Mouse (Mus musculus) heart, postnatal 0 days (tissue): ENCODE measurements around the gene Triml2. TPM values are rescaled to one million over a fixed set of nuclear protein-coding genes. Genes with fewer than 3 reads are reported as not detected.

ENCODE experiments used
- ATAC-seq: fragments of 200-750 bp; cut with Nextera tagmentation; 2 replicates; pipeline ENCODE4 v1.8.0; 2017; ENCODE audit warnings: low read depth, moderate number of reproducible peaks, moderate library complexity; ENCODE audit not compliant: insufficient read depth
- DNase-seq: peaks from one replicate; pipeline ENCODE4 v3.0.0-alpha.2; 2016; ENCODE audit warnings: low spot score
- H3K27ac ChIP-seq: fragments of 300-500 bp; sonication (generic); 2 replicates; pipeline ENCODE4 v1.5.1; 2014; ENCODE audit warnings: low read depth, mild to moderate bottlenecking
- H3K27me3 ChIP-seq: fragments of 300-500 bp; sonication (generic); 2 replicates; pipeline ENCODE4 v1.6.1; 2014; ENCODE audit warnings: low read length, mixed read lengths; ENCODE audit not compliant: control insufficient read depth, insufficient read depth
- H3K36me3 ChIP-seq: fragments of 300-500 bp; sonication (generic); replicated peaks from 2 replicates; pipeline ENCODE4 v1.6.1; 2014; ENCODE audit warnings: low read length, mixed read lengths; ENCODE audit not compliant: control insufficient read depth, insufficient read depth
- H3K4me1 ChIP-seq: fragments of 300-500 bp; sonication (generic); 2 replicates; pipeline ENCODE4 v1.6.1; 2014; ENCODE audit warnings: antibody characterized with exemption; ENCODE audit not compliant: control insufficient read depth, insufficient read depth
- H3K4me2 ChIP-seq: fragments of 300-500 bp; sonication (generic); 2 replicates; pipeline ENCODE4 v1.6.1; 2014; ENCODE audit warnings: low read depth, mild to moderate bottlenecking, low read length, moderate library complexity
- H3K4me3 ChIP-seq: fragments of 300-500 bp; sonication (generic); 2 replicates; pipeline ENCODE4 v1.5.1; 2014; ENCODE audit warnings: low read depth, low read length
- H3K9ac ChIP-seq: fragments of 300-500 bp; sonication (generic); replicated peaks from 2 replicates; pipeline ENCODE4 v1.6.1; 2014; ENCODE audit warnings: low read depth, low read length, mixed read lengths
- H3K9me3 ChIP-seq: fragments of 300-500 bp; sonication (generic); replicated peaks from 2 replicates; pipeline ENCODE4 v1.6.1; 2016; ENCODE audit warnings: low read length; ENCODE audit not compliant: control insufficient read depth
- CTCF ChIP-seq: IDR thresholded peaks from 2 replicates; pipeline ENCODE4 v1.5.1; 2016; ENCODE audit warnings: antibody characterized with exemption, control low read depth, low read depth
- EP300 ChIP-seq: IDR thresholded peaks from 2 replicates; pipeline ENCODE4 v1.6.1; 2016; ENCODE audit warnings: antibody characterized with exemption, low read depth
- WGBS: fragments of 180-500 bp; shearing (Covaris S2); extraction: QIAGEN DNeasy Blood & Tissue Kit; methylation state at CpG from one replicate; pipeline ENCODE4 v1.1.7; 2014; 5-methylcytosine and 5-hydroxymethylcytosine counted together
- polyA plus RNA-seq: library from polyadenylated mRNA; unstranded; fragments of >200 nt; fragmentation: Nextera tagmentation; extraction: Ambion mirVana; gene quantifications from 2 replicates; pipeline ENCODE4 v1.2.1, GENCODE M21; 2015
- total RNA-seq: library from RNA; depleted of rRNA; stranded (reverse); fragments of >200 nt; gene quantifications from 2 replicates; pipeline ENCODE4 v1.2.3, GENCODE M21; 2014; ENCODE audit warnings: low replicate concordance; rRNA removed

Triml2 gene
- total RNA-seq = not detected in 2 replicates
- not detected in 2 replicates for polyA plus RNA-seq

GRCm38 (mm10) chr8:43180054-43180690 is at the start of gene Triml2:
Gene Triml2 (plus strand): TSS chr8:43180541.
- H3K4me3 ChIP-seq = no peak within 1 kb of the TSS
- H3K9me3 ChIP-seq = no peaks in the 10 kb centered on the region
- no peak within 1 kb of the TSS for H3K4me2 ChIP-seq
- no peaks in the 10 kb centered on the region for H3K4me1 ChIP-seq
- TF ChIP-seq CTCF (no peak), EP300 (no peak)
- H3K27ac ChIP-seq = no peak within 1 kb of the TSS
- no peak for ATAC-seq
- no peaks in the 10 kb centered on the region for H3K27me3 ChIP-seq
- 85% methylated on average over 13 of the region's 13 CpGs for WGBS
- DNase-seq = no peak
- H3K36me3 ChIP-seq = no peaks in the 10 kb centered on the region
- no peak within 1 kb of the TSS for H3K9ac ChIP-seq

GRCm38 (mm10) chr8:43141386-43141785 is 39.0 kb upstream of the Triml2 start, which contains the start of gene Triml1:
Gene Triml1 (minus strand): TSS chr8:43141486.
- WGBS = 65% methylated on average over 2 of the region's 2 CpGs
- Histone ChIP-seq H3K4me3 (no peak within 1 kb of the TSS), H3K27ac (no peak within 1 kb of the TSS), H3K4me1 (no peaks in the 10 kb centered on the region), H3K9me3 (no peaks in the 10 kb centered on the region), H3K9ac (no peak within 1 kb of the TSS), H3K36me3 (no peaks in the 10 kb centered on the region), H3K27me3 (no peaks in the 10 kb centered on the region), H3K4me2 (no peak within 1 kb of the TSS)
- ATAC-seq (no peak), DNase-seq (no peak)
- TF ChIP-seq EP300 (no peak), CTCF (no peak)

GRCm38 (mm10) chr8:43149307-43149706 is 31.0 kb upstream of the Triml2 start:
- Histone ChIP-seq H3K4me1 (no peaks in the 10 kb centered on the region), H3K4me3 (no peak overlapping the region), H3K9ac (no peak overlapping the region), H3K36me3 (no peaks in the 10 kb centered on the region), H3K4me2 (no peak overlapping the region), H3K9me3 (no peaks in the 10 kb centered on the region), H3K27me3 (no peaks in the 10 kb centered on the region), H3K27ac (no peak overlapping the region)
- TF ChIP-seq EP300 = no peak
- TF ChIP-seq CTCF = no peak
- WGBS = 83% methylated on average over 9 of the region's 9 CpGs
- DNase-seq (no peak), ATAC-seq (no peak)

- H3K4me3 ChIP-seq = no peak overlapping the region
- no peak for ATAC-seq
- DNase-seq = no peak
- no peak overlapping the region for H3K4me2 ChIP-seq
- H3K36me3 ChIP-seq = no peaks in the 10 kb centered on the region
- H3K27me3 ChIP-seq = no peaks in the 10 kb centered on the region
- no peak overlapping the region for H3K27ac ChIP-seq
- H3K9me3 ChIP-seq = no peaks in the 10 kb centered on the region
- H3K4me1 ChIP-seq = no peaks in the 10 kb centered on the region
- 62% methylated on average over 11 of the region's 11 CpGs for WGBS
- TF ChIP-seq CTCF = no peak
- no peak overlapping the region for H3K9ac ChIP-seq
Observed at GRCm38 (mm10) chr8:43163255-43163654, 17.1 kb upstream of the Triml2 start.

- Histone ChIP-seq H3K36me3 (no peaks in the 10 kb centered on the region), H3K4me2 (no peak overlapping the region), H3K27me3 (no peaks in the 10 kb centered on the region), H3K27ac (no peak overlapping the region), H3K9ac (no peak overlapping the region), H3K9me3 (no peaks in the 10 kb centered on the region), H3K4me1 (no peaks in the 10 kb centered on the region), H3K4me3 (no peak overlapping the region)
- DNase-seq = no peak
- TF ChIP-seq EP300 = no peak
- no peak for TF ChIP-seq CTCF
- ATAC-seq = no peak
- WGBS = 67% methylated on average over 3 of the region's 3 CpGs
Observed at GRCm38 (mm10) chr8:43164453-43164852, 15.9 kb upstream of the Triml2 start.

- H3K9ac ChIP-seq = no peak overlapping the region
- no peaks in the 10 kb centered on the region for H3K9me3 ChIP-seq
- ATAC-seq = no peak
- TF ChIP-seq CTCF = no peak
- no peaks in the 10 kb centered on the region for H3K36me3 ChIP-seq
- no peak overlapping the region for H3K4me3 ChIP-seq
- H3K4me1 ChIP-seq = no peaks in the 10 kb centered on the region
- no peak overlapping the region for H3K27ac ChIP-seq
- H3K27me3 ChIP-seq = no peaks in the 10 kb centered on the region
- no peak overlapping the region for H3K4me2 ChIP-seq
- 73% methylated on average over 4 of the region's 4 CpGs for WGBS
- DNase-seq = no peak
Observed at GRCm38 (mm10) chr8:43168083-43168482, 12.3 kb upstream of the Triml2 start.
